15 mouse cellular contexts compared by ENCODE assay signal in genomic region chr13:112720078-112720736, GRCm38 (mm10).
"Had no signal": no experiment of that assay in that cellular context is flagged by ENCODE, and none has a peak within 500 bp of the region (broad histone marks: within the 10 kb centered on the region; RNA-seq: fewer than 3 reads in every experiment).

No protein-coding gene starts in this region.

- H3K4me1 ChIP-seq: limb, embryonic 15.5 days had no signal

- H3K4me2 ChIP-seq: intestine, embryonic 15.5 days; limb, embryonic 15.5 days; liver, embryonic 11.5 days; lung, embryonic 14.5 days; midbrain, embryonic 13.5 days had no signal

- ATAC-seq: intestine, embryonic 15.5 days; liver, postnatal 0 days; lung, postnatal 0 days; midbrain, embryonic 13.5 days had no signal

- DNase-seq: kidney, adult 11 months; kidney, postnatal 10 days; layer of hippocampus, adult 9-11 months; liver, postnatal 0 days; lung, embryonic 14.5 days; thymus, adult 18-20 months; thymus, postnatal 36 days had no signal

- H3K27me3 ChIP-seq: intestine, embryonic 15.5 days; limb, embryonic 15.5 days; midbrain, embryonic 13.5 days had no signal

- H3K4me3 ChIP-seq: intestine, embryonic 15.5 days; layer of hippocampus, adult 2 months; limb, embryonic 15.5 days; midbrain, embryonic 13.5 days had no signal

- H3K9me3 ChIP-seq: intestine, embryonic 15.5 days; limb, embryonic 15.5 days; midbrain, embryonic 13.5 days had no signal

- H3K27ac ChIP-seq: intestine, embryonic 15.5 days; layer of hippocampus, adult 2 months; limb, embryonic 15.5 days; liver, embryonic 14.5 days; macrophage; midbrain, embryonic 13.5 days had no signal

- H3K36me3 ChIP-seq: intestine, embryonic 15.5 days; limb, embryonic 15.5 days had no signal

- H3K9ac ChIP-seq: intestine, embryonic 15.5 days; limb, embryonic 15.5 days; liver, embryonic 14.5 days; liver, postnatal 0 days; lung, embryonic 14.5 days; midbrain, embryonic 13.5 days had no signal
